Mouse (Mus musculus) kidney, adult 18-20 months (tissue): ENCODE results near the gene Ugcg.

ENCODE experiments used
- DNase-seq: peaks from one replicate; pipeline ENCODE4 v3.0.0; 2021

The Ugcg gene

GRCm38 (mm10) chr4:59231266-59232055, 42.4 kb downstream of the Ugcg start:
- no peak for DNase-seq

- DNase-seq: no peak
Observed at GRCm38 (mm10) chr4:59234014-59234413, 45.0 kb downstream of the Ugcg start.

- DNase-seq: no peak
Observed at GRCm38 (mm10) chr4:59234451-59235216, 45.6 kb downstream of the Ugcg start.

- no peak for DNase-seq
Observed at GRCm38 (mm10) chr4:59236362-59236761, 47.3 kb downstream of the Ugcg start.

- no peak for DNase-seq
Observed at GRCm38 (mm10) chr4:59238641-59239311, 49.7 kb downstream of the Ugcg start.

GRCm38 (mm10) chr4:59239312-59239728, 50.3 kb downstream of the Ugcg start:
- DNase-seq: no peak

DNA sequence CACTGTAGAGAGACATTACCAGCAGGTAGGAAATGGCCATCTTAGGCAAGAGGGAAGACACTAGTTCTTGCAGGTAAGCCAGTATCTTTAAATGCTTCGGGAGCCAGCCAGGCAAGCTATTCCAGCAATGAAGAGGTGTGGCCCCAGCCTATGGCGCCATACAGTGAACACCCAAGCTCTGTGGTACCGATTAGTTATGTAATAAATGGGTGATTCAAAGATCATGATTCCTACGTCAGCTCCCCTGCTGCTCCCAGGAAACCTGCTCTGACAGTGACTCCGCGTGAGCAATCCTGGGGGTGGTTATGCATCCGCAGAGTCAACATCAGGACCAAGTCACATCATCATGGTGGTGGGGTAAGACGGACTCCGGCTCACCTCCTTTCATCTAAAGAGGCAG, 51.1 kb downstream of the Ugcg start:
- DNase-seq: no peak

GRCm38 (mm10) chr4:59241096-59241495, 52.0 kb downstream of the Ugcg start:
- no peak for DNase-seq

- DNase-seq: peak; percentile 31
Observed at GRCm38 (mm10) chr4:59242221-59242620, 53.2 kb downstream of the Ugcg start.

- DNase-seq: no peak
Observed at GRCm38 (mm10) chr4:59243802-59244493, 54.9 kb downstream of the Ugcg start.

DNA sequence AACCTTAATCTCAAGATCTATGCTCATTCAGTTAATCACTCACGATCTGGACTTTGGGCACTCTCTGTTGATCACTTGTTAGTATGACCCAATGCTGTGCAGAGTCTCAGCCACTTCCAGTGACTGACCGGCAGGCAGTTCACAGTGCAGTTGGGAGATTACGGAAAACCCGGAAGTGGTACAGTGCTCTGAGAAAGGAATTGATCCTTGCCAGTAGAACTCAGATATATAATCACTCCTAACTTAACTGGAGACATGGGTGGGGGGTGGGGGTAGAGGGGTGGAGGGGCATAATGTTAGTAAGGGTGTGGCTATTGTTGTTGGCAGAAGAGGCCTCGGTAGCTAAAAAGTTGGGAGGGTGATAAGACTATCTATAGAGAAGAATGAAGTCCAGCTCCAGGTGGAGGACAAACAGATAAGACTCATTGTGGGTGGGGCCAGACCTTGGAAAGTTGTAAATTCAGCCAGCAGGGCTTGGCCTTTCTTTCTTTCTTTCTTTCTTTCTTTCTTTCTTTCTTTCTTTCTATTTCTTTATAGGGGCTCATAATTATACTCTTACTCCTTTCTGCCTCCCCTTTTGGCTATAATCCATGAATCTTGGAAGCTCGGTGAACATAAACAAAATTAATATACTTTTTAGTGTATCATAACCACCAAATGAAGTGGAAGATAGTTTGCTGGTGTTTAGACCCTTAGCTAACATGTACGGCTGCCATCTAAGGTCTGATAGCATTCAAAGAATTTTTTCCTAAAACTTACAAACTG, 55.9 kb downstream of the Ugcg start:
- DNase-seq: peak; percentile 16

DNA sequence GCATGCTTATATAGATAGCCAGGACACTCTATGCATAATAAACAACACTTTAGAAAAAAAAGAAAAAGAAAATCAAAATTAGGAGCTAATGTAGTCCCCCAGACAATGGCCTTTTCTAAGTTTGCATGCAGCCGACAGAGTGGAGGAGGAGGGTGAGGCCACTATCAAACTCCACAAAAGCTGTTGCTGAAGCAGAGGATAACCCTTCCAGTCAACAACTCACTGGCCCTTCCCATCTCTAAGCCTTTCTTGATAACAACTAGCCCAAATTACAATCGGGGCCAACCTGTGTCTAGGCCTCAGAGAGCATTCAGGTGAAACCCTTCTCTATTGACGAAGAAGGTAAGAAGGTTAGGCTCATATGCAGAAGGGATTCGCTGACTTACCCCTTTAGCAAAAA, 56.7 kb downstream of the Ugcg start:
- no peak for DNase-seq

GRCm38 (mm10) chr4:59247545-59247944, 58.5 kb downstream of the Ugcg start:
- DNase-seq: no peak

DNA sequence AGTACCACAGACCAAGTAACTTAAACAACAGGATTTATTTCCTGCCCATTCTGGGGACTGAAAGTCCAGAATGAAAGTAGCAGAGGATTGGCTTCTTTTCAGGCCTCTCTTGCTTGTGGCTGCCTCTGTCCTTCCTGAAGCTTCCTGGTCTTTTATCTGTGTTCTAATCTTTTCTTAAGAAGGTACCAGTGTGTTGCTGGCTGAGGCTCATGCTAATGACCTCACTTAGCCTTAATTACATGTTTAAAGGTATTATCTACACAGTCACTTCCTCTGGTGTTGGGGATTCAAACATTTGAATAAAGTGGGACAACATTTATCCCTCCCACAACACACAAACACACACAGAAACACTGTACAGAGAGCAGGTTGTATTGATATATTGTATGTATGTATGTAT, 59.0 kb downstream of the Ugcg start:
- no peak for DNase-seq

DNA sequence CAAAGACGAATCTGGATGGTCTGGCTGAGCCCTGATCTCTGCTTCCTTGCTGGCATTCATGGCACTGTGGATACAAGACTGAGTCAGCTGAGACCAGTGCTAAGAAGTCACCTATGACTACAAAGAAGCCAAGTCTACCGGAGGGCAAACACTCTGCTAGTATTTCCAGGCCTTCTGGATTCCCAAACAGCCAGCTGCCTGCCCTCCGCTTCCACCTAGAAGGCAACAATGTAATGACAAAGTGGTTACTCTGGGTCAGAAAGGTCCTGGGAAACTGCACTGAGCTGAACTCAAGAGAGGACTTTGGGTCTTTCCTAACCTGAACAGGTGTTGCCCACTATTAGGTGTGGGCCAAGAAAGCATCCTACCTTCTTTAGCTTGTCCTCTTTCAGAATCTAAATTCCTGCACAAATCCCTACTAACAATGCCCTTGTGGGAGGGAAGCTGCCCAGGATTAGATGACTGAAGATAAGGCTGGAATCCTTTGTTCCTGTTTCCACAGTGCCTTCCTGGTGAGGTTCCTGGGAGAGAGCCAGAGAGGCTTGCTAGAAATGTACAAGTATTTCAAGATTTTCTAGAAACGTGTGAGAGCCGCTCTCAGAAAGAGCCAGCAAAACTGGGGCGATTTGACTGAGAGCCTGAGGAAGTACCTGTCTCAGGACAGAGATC, 63.5 kb downstream of the Ugcg start:
- DNase-seq: no peak

GRCm38 (mm10) chr4:59253055-59253434, 64.0 kb downstream of the Ugcg start:
- DNase-seq: no peak

GRCm38 (mm10) chr4:59254397-59254796, 65.3 kb downstream of the Ugcg start:
- no peak for DNase-seq

- no peak for DNase-seq
Observed at GRCm38 (mm10) chr4:59255988-59256387, 66.9 kb downstream of the Ugcg start.

DNA sequence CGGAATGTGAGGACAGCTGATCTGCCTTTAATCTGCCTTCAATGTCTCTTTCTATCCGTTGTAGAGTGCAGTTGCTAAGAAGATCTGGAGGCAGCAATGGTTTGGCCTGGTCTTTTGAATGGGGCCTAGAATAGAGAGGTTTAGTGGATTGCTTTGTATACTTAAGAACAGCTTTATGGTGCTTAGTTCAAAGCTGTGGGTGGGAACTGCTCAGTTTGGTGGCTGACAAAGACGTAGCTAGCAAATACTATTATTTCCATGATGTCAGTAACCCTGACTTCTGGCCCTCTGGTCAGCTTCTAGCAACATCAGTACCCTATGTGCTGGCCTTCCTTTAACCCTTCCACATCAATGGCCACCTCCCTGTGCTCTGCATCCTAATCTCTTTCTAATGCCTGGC, 68.8 kb downstream of the Ugcg start:
- no peak for DNase-seq

GRCm38 (mm10) chr4:59258771-59259170, 69.7 kb downstream of the Ugcg start:
- no peak for DNase-seq

DNA sequence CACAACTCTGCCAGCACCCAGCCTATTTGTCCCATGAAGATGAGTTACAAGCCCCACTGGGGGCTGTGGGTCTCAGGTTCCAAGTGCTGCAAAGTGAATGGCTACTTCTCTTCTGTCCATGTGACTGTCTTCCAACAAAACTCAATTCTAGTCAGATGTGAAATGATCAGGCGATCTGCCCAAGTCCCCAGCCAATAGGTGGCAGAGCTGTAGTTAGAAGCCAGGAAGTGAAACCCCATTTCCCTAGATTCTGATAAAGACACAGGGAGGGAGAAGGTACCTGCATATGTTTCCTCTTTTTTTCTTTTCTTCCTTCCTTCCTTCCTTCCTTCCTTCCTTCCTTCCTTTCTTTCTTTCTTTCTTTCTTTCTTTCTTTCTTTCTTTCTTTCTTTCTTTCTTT, 70.7 kb downstream of the Ugcg start:
- no peak for DNase-seq
